Mouse (Mus musculus): Measurements from ENCODE around the gene Eno2.
"Not testable (repeated sequence)": the region's sequence is repeated elsewhere in the genome, so short reads cannot be mapped to it uniquely, and the experiment has no call there.

The Eno2 gene

DNA sequence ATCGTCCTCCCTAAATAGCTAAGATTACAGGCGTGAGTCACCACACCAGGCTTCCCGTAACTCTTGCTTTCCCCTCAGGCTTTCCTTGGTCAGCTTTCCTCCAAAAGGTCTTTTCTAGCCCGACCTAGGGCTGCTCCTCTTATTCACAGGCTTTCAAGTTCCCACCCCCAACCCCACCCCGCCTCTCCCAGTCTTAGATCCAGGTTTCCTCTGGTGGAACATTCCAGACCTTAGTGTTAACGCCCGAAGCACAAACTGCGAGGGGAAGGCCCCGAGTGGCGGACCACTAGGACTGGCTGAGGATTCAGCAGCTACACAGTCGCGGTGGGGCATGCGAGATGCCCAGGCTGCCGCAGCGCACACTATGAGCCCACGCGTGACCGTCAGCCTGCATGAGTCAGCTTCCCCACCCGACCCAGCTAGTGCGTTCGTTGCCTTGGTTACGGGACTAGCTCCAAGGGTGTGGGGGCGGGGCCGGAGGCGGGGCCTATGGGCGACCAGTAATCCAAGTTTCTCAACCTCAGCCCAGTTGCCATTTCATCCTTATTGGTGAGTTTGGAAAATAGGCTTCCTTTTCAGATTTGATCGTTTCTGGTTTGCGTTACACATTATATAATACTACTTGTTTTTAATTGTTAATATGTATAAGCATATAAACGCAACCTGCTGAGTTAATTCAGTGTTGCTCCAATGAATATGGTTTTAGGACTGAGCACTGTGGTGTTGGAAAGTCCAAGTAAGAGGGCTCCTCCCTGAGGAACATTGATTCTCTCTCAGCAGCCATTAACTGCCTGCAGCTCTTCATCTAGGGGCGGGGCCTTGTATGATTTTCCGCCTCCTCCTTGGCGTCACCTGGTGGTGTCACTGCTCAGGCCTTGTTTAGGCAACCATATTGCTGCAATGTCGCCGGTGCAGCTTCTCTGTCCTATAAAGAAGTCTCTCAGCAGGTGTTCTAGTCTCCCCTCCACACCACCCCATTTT lies 36.2 kb upstream of the Eno2 start:
- DNase-seq = peak; percentile 95

DNA sequence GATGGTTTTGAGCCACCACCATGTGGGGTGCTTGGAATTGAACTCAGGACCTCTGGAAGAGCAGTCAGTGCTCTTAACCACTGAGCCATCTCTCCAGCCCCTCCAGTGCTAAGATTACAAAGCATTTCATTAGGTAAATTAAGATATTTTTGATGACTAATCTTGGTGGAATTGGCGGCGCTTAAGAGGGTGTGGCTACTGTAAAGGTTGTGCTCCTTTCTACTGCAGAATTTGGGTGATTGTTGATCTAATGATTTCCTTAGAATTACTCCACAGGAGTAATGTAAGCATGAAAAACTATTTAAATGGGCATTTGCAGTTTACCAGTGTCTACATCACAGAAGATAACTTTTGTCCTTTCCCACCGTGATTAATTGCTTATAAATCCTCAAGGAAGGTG lies 34.9 kb upstream of the Eno2 start:
- no peak for DNase-seq

DNA sequence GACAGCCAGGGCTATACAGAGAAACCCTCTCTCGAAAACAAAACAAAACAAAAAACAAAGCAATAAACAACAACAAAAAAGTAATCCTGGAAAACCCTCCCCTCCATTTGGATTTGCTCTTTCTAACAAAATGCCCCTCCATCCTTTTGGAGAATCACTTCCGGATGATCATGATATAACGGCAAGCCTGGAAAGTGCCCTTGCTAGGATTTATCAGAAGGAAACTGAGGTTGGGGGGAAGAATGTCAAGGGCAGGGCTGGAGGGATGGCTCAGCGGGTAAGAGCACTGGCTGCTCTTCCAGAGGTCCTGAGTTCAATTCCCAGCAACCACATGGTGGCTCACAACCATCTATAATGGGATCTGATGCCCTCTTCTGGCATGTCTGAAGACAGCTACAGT lies 34.2 kb upstream of the Eno2 start:
- DNase-seq = not testable (repeated sequence)

DNA sequence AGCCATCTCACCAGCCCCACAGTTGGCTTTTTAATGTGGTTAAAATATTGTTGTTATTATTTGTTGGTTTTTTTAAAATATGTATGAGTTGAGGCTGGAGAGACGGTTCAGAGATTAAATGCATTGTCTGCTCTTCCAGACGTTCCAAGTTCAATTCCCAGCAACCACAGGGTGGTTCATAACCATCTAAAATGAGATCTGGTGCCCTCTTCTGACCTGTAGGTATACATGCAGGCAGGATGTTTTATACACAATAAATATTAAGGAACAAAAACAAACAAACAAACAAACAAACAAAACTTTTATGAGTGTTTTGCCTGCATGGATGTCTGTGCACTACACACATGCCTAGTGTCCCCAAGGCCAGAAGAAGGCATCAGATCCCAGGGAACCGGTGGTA lies 33.6 kb upstream of the Eno2 start:
- DNase-seq = no peak

DNA sequence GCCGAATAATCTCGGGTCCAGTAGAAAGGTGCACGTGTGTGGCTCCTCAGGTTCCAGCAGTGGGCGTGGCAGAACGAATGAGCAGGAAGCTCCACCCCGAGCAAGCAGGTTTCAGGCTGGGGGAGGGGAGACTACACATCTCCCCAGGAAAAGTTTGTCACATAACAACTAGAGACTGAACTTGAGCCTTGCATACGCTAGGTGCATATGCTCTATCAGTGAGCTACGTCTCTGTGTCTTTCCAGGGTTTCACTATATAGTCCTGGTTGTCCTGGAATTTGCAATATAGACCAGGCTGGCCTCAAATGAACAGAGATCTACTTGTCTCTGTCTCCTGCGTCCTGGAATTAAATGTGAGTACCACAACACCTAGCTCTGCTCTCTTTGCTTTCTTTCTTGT lies 32.9 kb upstream of the Eno2 start:
- not testable (repeated sequence) for DNase-seq

DNA sequence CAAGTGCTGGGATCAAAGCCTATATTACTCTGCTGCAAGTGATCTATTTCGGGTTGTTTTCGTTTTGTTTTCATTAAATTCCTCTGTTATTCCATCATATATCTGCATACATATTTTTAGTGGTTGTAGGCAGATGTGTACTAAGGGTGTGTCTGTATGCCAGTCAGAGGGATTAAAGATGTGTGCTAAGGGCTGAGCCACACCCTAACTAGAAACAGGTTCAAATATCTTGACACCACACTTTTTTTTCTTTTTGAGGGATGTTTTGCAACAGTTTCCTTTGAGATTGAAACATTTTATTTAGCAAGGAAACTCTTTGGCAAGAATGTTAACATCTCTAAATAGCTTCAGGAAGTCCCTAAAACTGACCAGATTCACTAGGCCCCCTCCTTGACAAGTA lies 26.7 kb upstream of the Eno2 start:
- DNase-seq = no peak

DNA sequence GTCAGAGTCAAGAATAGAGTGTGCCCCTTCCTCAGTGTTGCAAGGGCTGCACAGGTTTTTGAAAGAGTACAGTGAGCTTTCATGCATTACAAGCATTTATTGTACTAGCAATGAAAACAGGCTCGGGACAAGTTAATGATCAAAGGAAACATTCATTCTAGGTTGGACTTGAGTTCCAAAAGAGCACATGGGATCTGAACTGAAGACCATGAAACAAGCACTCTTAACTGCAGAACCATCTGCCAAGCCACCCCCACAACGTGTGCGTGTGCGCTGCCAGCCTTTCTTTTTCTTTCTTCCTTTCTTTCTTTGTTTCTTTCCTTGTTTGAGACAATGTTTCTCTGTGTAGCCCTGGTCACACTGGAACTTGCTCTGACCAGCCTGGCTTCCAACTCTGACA lies 26.3 kb upstream of the Eno2 start:
- DNase-seq = peak; percentile 62

DNA sequence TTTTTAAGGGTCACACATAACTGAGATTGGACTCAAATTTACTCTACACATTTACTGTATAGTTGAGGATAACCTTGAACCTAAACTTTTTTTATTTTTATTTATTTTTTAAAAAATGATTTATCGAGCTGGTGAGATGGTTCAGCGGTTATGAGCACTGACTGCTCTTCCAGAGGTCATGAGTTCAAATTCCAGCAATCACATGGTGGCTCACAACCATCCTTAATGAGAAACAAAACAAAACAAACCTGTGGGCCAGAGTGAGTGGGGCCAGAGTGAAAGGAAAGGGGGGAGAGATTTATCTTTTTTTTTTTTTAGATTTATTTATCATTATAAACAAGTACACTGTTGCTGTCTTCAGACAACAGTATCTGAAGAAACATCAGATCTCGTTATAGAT lies 22.4 kb upstream of the Eno2 start:
- peak; percentile 35 for DNase-seq

DNA sequence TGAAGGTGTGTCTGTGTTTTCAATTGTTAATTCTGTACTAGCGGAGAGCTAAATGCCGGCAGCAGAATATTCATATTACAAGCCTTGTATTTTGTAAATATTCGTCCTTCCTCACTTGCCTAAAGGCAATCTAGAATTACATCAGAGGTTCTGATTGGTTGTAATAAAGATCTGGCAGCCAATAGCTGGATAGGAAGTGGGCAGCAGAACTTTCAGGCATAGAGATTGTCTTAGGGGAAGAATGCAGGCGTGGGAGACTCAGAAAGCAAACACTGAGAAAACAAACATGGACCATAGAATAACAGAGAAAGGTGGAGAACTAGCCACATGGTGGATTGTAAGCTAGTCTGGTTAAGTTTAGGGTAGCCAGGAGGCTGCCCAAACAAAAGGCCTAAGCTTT lies 20.6 kb upstream of the Eno2 start:
- no peak for DNase-seq

DNA sequence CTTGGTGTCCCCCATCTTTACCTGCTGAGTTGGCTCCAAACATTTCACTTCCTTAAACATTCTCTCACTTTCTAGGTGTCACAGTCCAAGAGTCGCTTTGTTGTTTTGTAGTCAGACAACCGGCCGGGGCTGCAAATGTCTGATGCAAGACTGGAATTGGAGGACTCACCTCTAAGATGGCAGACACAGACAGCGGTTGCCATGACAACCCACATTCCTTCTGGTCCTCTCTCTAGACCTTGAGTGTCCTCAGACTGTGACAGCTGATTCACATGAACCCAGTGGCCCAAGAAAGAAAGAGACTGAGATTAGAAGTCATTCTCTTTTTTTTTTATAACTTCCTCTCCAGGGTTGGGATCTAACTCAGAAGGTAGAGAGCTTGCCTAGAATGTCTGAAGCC lies 20.0 kb upstream of the Eno2 start:
- no peak for DNase-seq

DNA sequence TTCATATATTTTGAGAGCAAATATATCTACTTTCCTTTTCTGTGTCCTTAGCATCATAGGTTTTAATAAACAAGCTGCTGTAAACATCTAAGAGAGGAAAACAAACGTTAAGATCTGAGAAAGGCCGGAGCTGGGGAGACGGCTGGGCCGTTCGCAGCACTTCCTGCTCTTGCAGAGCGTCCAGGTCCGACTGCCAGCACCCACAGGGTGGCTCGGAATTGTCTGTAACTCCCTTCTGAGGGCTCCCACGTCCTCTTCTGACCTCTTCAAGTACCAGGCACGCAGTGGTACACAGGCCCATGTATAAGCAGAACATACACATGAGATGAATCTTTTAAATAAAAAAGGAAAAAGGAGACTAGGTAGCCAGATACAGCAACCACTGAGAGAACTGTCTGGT lies 18.2 kb upstream of the Eno2 start:
- DNase-seq = no peak

DNA sequence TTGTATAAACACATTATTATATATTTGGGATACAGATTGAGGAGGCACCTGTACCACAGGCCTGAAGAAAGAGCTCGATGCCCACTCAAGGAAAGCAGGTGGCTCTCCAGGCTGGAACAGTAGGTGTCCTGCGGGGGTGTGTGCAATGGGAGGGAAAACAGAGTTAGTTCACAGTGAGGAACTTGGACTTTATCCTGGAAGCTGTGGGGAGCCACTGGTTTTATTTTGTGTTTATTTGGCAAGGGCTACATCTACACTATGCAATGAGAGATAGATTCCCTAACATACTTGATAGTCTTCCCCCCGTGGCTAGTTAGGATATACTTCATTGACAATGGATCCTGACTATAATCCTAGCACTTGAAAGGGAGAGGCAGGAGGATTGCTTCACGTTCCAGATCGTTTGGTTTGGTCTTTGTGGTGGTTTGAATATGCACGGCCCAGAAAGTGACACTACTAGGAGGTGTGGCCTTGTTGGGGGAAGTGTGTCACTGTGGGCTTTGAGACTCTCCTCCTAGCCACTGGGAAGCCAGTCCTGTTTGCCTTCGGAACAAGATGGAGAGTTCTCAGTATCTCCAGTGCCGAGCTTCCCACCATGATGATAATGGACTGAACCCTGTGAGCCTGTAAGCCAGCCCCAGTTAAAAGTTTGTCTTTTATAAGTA lies 17.4 kb upstream of the Eno2 start:
- DNase-seq = peak; percentile 52

DNA sequence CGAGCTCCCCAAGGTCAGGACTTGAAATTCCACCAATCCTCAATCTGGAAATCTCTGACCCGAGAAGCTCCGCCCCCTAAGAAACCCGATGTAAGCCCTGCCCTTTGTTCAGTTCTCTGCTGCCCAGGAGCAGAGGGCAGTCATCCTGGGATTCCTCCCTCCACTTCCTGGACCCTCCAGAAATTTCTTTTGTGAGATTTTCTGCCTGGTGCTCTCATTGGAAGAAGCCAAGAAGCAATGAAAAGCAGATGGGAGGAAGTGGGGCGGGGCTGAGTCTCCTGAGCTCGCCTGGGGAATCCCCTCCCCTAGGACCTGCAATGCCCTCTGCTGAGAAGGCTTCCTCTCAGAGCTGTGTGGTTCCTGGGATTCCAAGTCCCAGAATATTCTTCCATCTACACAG lies 13.0 kb upstream of the Eno2 start:
- DNase-seq = no peak

DNA sequence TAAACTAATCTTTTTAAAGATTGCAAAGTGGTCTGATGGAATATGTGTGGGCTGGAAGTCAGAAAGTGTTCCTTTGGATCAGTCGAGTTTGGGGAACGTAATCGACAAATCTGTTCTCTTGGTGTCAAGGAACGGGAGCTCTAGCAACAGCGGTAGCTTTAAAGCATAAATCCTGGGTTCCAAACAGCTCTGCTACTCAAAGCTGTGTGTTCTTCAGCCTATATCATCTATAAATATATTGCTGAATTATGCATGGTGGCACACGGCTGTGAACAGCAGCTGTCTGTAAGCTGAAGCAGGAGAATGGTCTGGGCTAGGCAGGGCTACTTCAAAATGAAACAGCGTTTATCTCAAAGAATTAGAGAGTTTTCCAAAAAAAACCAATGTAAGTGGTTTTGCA lies 11.4 kb upstream of the Eno2 start:
- DNase-seq = no peak

DNA sequence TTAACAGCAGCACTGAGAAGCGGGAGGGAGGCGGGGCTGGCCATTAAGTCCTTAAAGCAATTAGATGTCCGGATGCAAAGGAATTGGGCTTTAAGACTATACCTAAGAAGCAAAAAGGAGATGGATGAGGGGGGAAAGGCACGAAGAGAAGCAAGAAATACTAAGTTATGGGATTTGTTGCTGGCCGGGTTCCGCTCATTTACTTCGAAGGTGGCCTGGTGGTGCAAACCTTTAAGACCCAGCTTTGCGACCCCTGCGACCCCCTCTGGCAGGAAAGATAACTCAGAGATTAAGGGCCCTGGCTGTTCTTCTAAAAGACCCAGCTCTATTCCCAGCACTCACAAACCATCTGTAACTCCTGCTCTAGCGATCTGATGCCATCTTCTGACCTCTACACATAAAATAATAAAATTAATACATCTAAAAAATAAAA lies 10.5 kb upstream of the Eno2 start:
- DNase-seq = no peak

DNA sequence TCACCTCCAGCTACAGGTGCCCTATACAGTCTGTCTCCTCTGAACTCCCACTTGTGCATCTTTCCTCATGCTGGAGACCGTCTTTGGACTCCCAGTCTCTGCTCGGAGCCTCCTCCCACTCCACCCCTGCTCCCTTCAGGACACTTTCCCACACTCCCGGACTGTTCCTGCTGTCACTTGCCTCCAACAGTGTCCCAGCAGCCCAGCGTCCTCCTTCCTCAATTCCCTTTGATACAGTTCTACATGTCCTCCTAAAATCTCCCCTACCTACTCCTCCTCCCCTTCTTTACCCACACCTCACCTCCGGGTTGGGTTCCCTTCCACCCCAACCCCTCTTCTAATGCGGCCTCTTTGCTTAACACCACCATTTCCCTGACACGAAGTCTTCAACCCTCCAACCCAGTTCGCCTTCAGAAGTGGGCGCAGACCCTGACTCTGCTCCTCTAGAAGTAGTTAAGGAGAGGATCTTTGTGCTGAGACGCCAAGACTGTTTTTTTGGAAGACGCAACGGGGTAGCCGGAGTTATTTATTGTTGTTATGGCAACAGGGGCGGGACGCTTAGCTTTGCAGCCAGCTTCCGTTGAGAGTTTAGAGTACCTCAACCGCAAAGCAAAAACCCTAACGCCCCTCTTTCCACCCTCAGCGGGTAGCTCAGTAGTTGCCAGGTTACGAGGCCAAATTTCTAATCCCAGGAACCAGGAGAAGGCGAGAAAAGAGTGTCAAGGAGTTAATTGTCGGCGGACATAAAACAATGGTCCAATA lies 9.9 kb upstream of the Eno2 start, which contains the start of gene Lrrc23:
Gene Lrrc23 (minus strand): TSS at position 506 of the 762 bp plus-strand sequence.
- no peak for DNase-seq

DNA sequence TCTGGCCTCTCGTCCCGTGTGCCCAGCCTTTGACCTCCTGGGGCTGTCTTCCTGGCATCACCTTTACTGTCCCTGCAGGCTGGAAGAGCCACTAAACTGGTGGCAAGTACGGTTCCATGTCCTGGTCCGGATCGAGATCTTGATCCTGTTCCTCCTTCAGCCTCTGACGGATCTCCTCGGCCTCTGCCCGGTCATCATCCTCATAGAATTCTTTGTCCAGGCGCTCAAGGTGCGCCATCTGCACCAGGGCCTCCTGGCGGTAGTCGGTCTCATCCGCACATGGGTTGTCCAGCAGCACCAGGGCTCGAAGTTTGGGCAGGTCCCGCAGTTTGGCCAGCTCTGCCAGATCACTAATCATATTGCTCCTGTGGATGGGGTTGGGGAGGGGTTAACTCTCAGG lies 1.0 kb upstream of the Eno2 start:
- DNase-seq = no peak

DNA sequence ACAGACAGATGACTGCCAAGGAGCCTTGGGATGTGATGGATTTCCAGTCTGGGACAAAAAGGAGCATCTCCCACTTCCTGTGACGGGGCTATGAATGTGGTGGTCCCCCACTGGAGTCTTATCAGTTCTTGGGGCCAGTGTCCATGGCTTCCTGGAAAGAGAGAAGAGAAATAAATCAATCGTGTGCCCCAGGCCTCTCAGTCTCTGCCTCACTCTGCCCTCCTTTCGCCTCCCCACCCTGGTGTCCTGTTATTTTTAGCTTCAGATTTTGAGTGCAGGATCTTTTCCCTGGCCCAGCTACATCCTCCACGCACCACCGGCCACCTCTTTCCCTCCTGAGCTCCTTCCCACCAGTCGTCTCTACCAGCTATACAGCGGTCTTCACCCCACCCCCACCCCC lies 540 bp upstream of the Eno2 start:
- no peak for DNase-seq

DNA sequence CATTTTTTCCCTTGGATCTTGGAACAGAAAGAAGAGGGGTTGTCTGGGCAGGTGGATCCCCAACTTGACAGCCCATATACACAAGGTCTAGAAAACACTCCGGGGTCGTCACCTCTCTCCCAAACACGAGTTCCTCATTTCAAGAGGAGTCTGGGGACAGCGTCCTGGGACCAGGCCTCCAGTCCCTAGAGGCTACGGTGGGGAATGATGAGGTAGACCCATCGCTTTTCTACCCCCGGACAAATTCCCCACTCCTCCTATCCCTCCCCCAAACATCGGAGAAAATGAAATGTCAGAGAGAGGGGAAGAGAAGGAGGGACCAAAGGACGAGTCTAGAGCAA lies 799 bp downstream of the Eno2 start:
- DNase-seq = no peak

DNA sequence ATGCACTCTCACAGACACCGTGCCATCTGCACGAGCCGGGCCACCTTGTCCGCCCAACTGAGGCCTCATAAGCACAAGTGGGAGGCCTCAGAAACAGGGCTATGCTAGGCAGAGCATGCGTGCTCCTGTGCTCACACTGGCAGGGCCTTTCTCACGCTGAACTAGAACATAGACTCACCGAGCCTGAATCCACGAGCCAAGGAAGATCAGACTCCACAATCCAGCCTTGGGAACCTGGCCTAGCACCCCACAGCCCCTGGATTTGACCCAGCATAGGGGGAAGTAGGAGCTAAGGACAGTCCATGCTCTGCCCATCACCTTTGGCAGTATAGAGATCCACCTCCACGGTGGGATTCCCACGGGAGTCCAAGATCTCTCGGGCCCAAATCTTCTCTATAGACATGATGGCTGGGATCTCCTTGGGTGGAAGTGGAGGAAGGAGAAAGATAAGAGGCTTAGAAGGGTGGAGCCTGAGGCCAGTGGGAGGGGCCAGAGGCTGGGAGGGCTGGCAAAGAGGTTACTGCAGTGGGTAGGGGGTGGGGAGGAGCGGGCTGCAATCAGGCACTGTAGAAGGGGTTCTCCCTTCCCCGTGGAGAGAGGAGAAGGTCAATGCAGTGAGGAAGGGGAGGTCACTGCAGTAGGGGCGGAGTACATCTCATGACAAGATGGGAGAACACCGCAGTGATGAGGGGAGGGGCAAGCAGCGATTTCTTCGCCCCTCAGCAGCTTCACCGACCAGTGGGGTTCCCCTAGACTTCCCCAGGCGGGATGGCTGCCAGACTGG lies 1.4 kb downstream of the Eno2 start:
- DNase-seq = no peak

DNA sequence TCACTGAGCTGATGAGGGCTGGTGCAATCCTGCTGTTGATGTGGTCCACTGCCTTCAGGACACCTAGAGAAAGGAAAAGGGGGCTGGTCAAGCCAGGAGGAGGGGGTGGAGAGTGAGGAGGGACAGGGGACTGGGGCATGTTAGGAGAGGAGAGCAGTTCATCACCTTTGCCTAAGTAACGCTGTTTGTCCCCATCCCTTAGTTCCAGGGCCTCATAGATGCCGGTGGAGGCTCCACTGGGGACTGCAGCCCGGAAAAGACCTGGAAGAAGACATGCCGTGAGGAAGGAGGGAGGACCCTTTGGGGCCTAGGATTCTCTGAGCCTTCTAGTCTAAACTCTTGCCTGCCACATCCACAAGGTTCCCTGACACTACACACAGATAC lies 1.9 kb downstream of the Eno2 start:
- DNase-seq = no peak

DNA sequence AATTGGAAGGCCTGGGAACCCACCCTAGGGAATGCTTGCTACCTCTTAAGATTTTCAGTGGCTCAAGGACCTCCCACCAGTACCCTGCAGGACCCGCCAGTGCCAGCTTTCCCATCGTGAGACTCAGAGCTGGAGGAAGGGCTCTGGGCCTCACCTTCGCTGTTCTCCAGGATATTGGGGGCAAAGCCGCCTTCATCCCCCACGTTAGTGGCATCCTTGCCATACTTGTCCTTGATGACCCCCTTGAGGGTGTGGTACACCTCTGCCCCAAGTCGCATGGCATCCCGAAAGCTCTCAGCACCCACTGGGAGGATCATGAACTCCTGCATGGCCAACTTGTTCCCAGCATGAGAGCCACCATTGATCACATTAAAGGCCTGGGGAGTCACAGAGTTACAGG lies 3.5 kb downstream of the Eno2 start:
- no peak for DNase-seq

DNA sequence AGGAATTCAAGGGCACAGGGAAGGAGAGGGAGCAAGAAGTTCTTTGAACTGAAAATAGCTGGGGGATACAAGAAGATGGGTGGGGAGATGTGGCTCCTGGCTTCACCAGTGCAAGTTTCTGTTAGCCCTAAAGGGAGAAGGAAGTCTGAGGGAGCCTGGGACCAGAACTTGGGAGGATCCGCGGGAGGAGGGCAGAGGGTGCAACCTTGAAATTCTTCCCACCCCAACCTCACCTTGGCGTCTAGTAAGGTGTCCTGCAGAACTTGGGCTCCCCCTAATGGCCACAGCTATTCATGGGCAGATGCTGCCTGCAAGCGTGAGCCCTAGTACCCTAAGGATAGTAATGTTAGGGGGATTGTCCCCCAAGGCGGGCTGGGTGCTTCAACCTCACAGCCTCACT lies 10.2 kb downstream of the Eno2 start:
- DNase-seq = peak; percentile 87
